Mouse (Mus musculus) kidney, embryonic 15.5 days (tissue): ENCODE measurements around the gene Klhl28. TPM values are rescaled to one million over a fixed set of nuclear protein-coding genes. Genes with fewer than 3 reads are reported as not detected.
A peak's percentile ranks its signal among the peaks of the same experiment; 100 is the strongest.

ENCODE experiments used
- ATAC-seq: fragments of 200-750 bp; cut with Nextera tagmentation; replicated peaks from 2 replicates; pipeline ENCODE4 v1.8.0; 2017; ENCODE audit warnings: moderate TSS enrichment; ENCODE audit not compliant: low FRiP score
- H3K27ac ChIP-seq: fragments of 300-500 bp; sonication (generic); 2 replicates; pipeline ENCODE4 v1.5.1; 2015; ENCODE audit warnings: mild to moderate bottlenecking, inconsistent platforms
- H3K27me3 ChIP-seq: fragments of 300-500 bp; sonication (generic); 2 replicates; pipeline ENCODE4 v1.6.1; 2015; ENCODE audit warnings: inconsistent platforms
- H3K36me3 ChIP-seq: fragments of 300-500 bp; sonication (generic); 2 replicates; pipeline ENCODE4 v1.6.1; 2015; ENCODE audit warnings: inconsistent platforms
- H3K4me1 ChIP-seq: fragments of 300-500 bp; sonication (generic); 2 replicates; pipeline ENCODE4 v1.6.1; 2015; ENCODE audit warnings: inconsistent platforms
- H3K4me2 ChIP-seq: fragments of 300-500 bp; sonication (generic); 2 replicates; pipeline ENCODE4 v1.6.1; 2015; ENCODE audit warnings: moderate library complexity, mild to moderate bottlenecking, inconsistent platforms
- H3K4me3 ChIP-seq: fragments of 300-500 bp; sonication (generic); replicated peaks from 2 replicates; pipeline ENCODE4 v1.5.1; 2015; ENCODE audit warnings: mild to moderate bottlenecking, inconsistent platforms
- H3K9ac ChIP-seq: fragments of 300-500 bp; sonication (generic); 2 replicates; pipeline ENCODE4 v1.6.1; 2015; ENCODE audit warnings: mild to moderate bottlenecking, inconsistent platforms
- H3K9me3 ChIP-seq: fragments of 300-500 bp; sonication (generic); replicated peaks from 2 replicates; pipeline ENCODE4 v1.6.1; 2016; ENCODE audit warnings: inconsistent platforms
- WGBS: fragments of 180-500 bp; shearing (Covaris S2); methylation state at CpG from one replicate; pipeline ENCODE4 v1.1.7; 2015; ENCODE audit warnings: mixed read lengths; 5-methylcytosine and 5-hydroxymethylcytosine counted together
- polyA plus RNA-seq: library from polyadenylated mRNA; unstranded; fragments of >200 nt; fragmentation: Nextera tagmentation; extraction: Ambion mirVana; gene quantifications from 2 replicates; pipeline ENCODE4 v1.2.1, GENCODE M21; 2015

Gene Klhl28
- 8.5 and 9.9 TPM in 2 replicates for polyA plus RNA-seq

DNA sequence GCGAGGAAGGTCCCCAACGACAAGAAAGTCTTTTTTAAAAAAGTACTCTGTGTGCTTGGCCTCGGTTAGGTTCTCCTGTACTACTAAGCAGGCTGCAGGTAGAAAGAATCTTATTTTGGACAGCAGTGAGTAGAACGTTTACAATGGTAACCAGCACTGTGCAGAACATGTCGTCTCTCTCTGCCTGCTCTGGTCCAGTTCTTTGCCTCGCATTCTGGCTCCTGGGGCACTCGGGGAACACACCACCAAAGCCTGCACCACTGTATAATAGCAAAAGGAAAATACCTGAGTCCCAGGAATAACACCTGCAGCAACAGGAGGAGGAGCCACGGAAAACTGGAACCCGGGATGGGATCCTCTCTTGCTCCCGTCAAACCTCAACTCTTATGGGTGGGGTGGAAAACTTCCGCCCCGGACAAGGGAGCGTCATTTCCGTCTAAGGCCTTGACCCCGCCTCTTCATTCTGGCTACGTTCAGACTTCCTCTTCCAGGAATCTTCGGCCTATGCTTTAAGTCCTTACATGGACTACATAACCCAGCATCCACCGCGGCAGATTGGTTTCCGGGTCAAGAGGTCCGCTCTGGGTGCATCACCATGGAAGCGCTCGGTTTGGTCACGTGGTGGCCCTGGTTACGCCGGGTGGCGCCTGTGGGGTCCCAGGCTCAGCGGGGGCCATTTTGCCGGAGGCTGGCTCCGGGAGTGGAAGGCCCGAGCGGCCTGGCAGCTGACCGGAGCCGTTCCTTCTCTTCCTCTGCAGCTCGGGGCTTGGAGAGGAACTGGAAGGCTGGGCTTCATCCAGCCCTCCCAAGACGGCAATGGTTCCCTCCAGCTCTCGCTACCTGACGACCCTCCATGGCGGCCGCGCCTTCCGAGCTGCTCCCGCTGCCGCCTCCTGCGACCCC, at the start of gene Klhl28, which contains the start of gene Togaram1:
Gene Klhl28, minus strand, starts transcription at position 411 of the 903 bp plus-strand sequence.
Gene Togaram1, plus strand, starts transcription at position 681 of the 903 bp plus-strand sequence.
- Histone ChIP-seq H3K27ac (peak within 1 kb of the TSS; percentile 93), H3K9me3 (no peaks in the 10 kb centered on the region), H3K4me2 (peak within 1 kb of the TSS; percentile 82), H3K4me3 (peak within 1 kb of the TSS; percentile 93), H3K9ac (peak within 1 kb of the TSS; percentile 95), H3K27me3 (no peaks in the 10 kb centered on the region), H3K36me3 (no peaks in the 10 kb centered on the region), H3K4me1 (peaks cover 23% of the 10 kb centered on the region)
- under 1% methylated on average over 45 of the region's 45 CpGs for WGBS
- peak; percentile 99 for ATAC-seq

DNA sequence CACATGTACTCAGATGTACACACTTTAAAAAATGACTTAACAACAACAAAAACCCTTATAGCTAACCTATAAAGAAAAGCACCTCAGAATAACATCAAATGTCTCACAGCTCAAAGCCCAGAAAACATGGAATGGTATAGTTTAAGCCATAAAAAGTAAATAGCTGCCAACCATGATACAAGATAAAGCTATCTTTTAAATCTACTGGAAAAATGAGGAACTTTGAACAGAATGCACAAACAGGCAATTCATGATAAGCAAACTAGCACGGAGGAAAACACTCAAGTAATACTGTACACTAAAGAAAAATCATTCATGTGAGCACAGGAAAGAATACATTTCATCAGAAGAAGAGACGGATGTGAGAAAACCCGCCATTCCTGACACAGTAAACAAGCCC, 42.4 kb upstream of the Klhl28 start:
- 95% methylated on average over 3 of the region's 3 CpGs for WGBS
- Histone ChIP-seq H3K4me2 (no peak overlapping the region), H3K27ac (no peak overlapping the region), H3K4me3 (no peak overlapping the region), H3K9me3 (no peaks in the 10 kb centered on the region), H3K9ac (no peak overlapping the region), H3K27me3 (no peaks in the 10 kb centered on the region), H3K4me1 (no peaks in the 10 kb centered on the region), H3K36me3 (peaks cover 75% of the 10 kb centered on the region)
- no peak for ATAC-seq

DNA sequence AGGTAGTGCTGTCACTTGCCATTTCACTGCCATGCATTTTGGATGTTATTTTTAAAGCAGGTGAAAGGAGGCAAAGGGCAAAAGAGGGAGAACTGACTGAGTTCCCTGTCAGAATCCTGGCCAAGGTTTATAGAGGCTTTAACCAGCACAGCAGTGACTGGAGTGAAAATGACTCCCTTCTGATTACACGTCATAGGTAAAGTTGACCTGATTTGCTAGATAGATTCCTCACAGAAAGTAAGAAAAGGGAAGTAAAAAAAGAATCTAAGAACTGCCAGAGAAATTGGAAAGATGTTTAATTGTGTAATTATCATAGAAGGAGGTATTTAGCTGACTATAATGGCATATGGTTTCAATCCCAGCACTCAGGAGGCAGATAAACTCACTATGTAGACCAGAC, 12.2 kb upstream of the Klhl28 start:
- Histone ChIP-seq H3K4me1 (peaks cover 3% of the 10 kb centered on the region; the same call in 1 of the 2 replicates), H3K4me3 (no peak overlapping the region), H3K9me3 (no peaks in the 10 kb centered on the region), H3K9ac (no peak overlapping the region), H3K27me3 (no peaks in the 10 kb centered on the region), H3K4me2 (no peak overlapping the region), H3K27ac (no peak overlapping the region), H3K36me3 (peaks cover 44% of the 10 kb centered on the region)
- 82% methylated on average over 1 of the region's 1 CpGs for WGBS
- no peak for ATAC-seq

- H3K4me2 ChIP-seq: no peak overlapping the region
- 45% methylated on average over 1 of the region's 1 CpGs for WGBS
- ATAC-seq: no peak
- no peak overlapping the region for H3K27ac ChIP-seq
- H3K36me3 ChIP-seq: peaks cover 42% of the 10 kb centered on the region
- H3K9ac ChIP-seq: no peak overlapping the region
- H3K4me3 ChIP-seq: no peak overlapping the region
- no peaks in the 10 kb centered on the region for H3K9me3 ChIP-seq
- H3K4me1 ChIP-seq: peaks cover 6% of the 10 kb centered on the region
- H3K27me3 ChIP-seq: no peaks in the 10 kb centered on the region
Observed at GRCm38 (mm10) chr12:64976191-64976590, 10.9 kb upstream of the Klhl28 start.

DNA sequence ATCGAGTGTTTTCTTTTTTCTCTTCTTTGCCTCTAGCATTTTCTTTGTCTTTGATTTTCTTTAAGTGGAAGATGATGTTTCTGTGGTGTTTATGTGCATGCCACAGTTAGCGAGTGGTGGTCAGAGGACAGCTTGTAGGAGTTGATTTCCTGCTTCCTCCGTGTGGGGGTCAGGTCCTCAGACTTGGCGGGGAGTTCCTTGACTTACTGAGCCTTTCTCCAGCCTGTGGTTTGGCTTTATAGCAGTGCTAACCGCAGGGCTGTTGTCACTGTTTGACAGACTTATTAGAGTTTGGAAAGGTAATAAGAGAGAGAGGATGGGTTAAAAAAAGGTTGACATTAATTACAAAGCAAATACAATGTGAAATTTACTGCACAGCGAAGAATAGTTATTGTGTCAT, 10.2 kb upstream of the Klhl28 start:
- H3K4me1 ChIP-seq: peaks cover 13% of the 10 kb centered on the region
- ATAC-seq: no peak

GRCm38 (mm10) chr12:64972063-64972462, 6.7 kb upstream of the Klhl28 start:
- Histone ChIP-seq H3K36me3 (peaks cover 13% of the 10 kb centered on the region), H3K9me3 (no peaks in the 10 kb centered on the region), H3K4me3 (no peak overlapping the region), H3K9ac (no peak overlapping the region), H3K27me3 (no peaks in the 10 kb centered on the region), H3K27ac (no peak overlapping the region), H3K4me2 (no peak overlapping the region), H3K4me1 (peaks cover 28% of the 10 kb centered on the region)
- ATAC-seq: no peak
- WGBS: 79% methylated on average over 6 of the region's 6 CpGs

More for the DNA sequence above, 10.2 kb upstream of the Klhl28 start:
- Histone ChIP-seq H3K4me2 (0 out of 2 replicates have a peak overlapping the region, but pooled peaks have one; percentile 9), H3K36me3 (peaks cover 42% of the 10 kb centered on the region), H3K4me3 (no peak overlapping the region), H3K27ac (no peak overlapping the region), H3K9me3 (no peaks in the 10 kb centered on the region), H3K27me3 (no peaks in the 10 kb centered on the region), H3K9ac (no peak overlapping the region)
- WGBS: 28% methylated on average over 6 of the region's 6 CpGs

DNA sequence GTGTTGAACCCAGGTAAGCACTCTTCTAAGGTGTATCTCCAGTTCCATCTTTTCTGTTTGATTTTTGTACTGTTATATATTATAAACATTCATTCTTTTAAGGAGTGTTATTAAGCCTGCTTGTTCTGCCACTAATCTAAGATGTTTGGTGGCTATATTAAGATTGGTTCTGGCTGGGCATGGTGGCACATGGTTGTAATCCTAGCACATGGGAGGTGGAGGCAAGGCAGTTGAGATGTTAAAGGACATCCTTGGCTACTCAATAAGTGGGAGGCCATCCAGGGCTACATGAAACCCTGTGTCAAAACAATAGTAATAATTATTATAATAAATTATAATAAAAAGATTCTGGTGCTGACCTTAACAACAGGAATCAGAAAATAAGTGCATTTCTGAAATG, 6.1 kb upstream of the Klhl28 start:
- H3K9me3 ChIP-seq: no peaks in the 10 kb centered on the region
- H3K27ac ChIP-seq: no peak overlapping the region
- H3K36me3 ChIP-seq: peaks cover 10% of the 10 kb centered on the region; the same call in 1 of the 2 replicates
- H3K4me3 ChIP-seq: no peak overlapping the region
- peak overlapping the region; percentile 22; the same call in 1 of the 2 replicates for H3K4me2 ChIP-seq
- H3K4me1 ChIP-seq: peaks cover 32% of the 10 kb centered on the region
- no peaks in the 10 kb centered on the region for H3K27me3 ChIP-seq
- ATAC-seq: no peak
- no peak overlapping the region for H3K9ac ChIP-seq

- 3% methylated on average over 2 of the region's 2 CpGs for WGBS
- ATAC-seq: no peak
- H3K9me3 ChIP-seq: no peaks in the 10 kb centered on the region
- H3K36me3 ChIP-seq: peaks cover 7% of the 10 kb centered on the region; the same call in 1 of the 2 replicates
- H3K27me3 ChIP-seq: no peaks in the 10 kb centered on the region
- peak overlapping the region; percentile 93 for H3K4me3 ChIP-seq
- peaks cover 35% of the 10 kb centered on the region for H3K4me1 ChIP-seq
- no peak overlapping the region for H3K27ac ChIP-seq
- peak overlapping the region; percentile 82 for H3K4me2 ChIP-seq
- peak overlapping the region; percentile 95 for H3K9ac ChIP-seq
Observed at GRCm38 (mm10) chr12:64968067-64968466, 2.7 kb upstream of the Klhl28 start.

DNA sequence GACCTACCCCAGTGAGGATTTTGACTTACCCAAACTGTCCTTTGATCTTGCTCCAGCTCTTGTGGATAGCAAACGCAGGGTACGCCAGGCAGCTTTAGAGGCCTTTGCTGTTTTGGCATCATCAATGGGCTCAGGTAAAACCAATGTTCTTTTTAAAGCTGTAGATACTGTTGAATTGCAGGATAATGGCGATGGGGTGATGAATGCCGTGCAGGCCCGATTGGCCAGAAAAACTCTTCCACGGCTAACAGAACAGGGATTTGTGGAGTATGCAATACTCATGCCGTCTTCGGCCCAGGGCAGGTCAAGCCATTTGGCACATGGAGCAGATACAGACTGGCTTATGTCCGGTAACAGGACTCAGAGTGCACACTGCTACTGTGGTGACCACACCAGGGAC, 2.1 kb upstream of the Klhl28 start:
- no peaks in the 10 kb centered on the region for H3K27me3 ChIP-seq
- H3K4me2 ChIP-seq: peak overlapping the region; percentile 82
- H3K4me1 ChIP-seq: peaks cover 35% of the 10 kb centered on the region
- peak overlapping the region; percentile 95 for H3K9ac ChIP-seq
- peaks cover 7% of the 10 kb centered on the region; the same call in 1 of the 2 replicates for H3K36me3 ChIP-seq
- WGBS: 2% methylated on average over 9 of the region's 9 CpGs
- no peaks in the 10 kb centered on the region for H3K9me3 ChIP-seq
- ATAC-seq: no peak
- H3K27ac ChIP-seq: no peak overlapping the region
- H3K4me3 ChIP-seq: peak overlapping the region; percentile 93

DNA sequence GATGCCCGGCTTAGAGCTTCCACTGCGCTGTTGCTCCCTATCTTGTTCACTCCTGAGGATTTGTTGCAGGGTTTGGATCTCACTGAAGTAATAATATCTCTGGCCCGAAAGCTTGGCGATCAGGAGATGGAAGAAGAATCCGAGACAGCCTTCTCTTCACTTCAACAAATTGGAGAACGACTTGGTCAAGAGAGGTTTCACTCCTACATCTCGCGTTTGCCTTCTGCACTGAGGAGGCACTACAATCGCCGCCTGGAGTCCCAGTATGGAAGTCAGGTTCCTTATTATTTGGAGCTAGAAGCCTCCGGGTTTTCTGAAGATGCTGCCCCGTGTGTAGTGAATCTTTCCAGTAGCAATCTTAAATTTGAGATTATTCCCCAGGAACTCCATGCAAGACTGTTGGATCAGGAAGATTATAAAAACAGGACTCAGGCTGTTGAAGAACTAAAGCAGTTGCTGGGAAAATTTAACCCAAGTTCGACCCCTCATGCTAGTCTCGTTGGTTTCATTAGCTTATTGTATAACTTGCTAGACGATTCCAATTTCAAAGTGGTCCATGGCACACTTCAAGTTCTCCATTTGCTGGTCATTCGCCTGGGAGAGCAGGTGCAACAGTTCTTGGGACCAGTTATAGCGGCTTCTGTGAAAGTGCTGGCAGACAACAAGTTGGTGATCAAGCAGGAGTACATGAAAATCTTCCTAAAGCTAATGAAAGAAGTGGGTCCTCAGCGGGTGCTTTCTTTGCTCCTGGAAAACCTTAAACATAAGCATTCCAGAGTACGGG, 1.5 kb upstream of the Klhl28 start:
- H3K36me3 ChIP-seq: peaks cover 7% of the 10 kb centered on the region; the same call in 1 of the 2 replicates
- H3K4me2 ChIP-seq: peak overlapping the region; percentile 82
- ATAC-seq: no peak
- 3% methylated on average over 19 of the region's 19 CpGs for WGBS
- H3K4me3 ChIP-seq: peak overlapping the region; percentile 93
- H3K4me1 ChIP-seq: peaks cover 35% of the 10 kb centered on the region
- peak overlapping the region; percentile 93 for H3K27ac ChIP-seq
- peak overlapping the region; percentile 95 for H3K9ac ChIP-seq
- no peaks in the 10 kb centered on the region for H3K9me3 ChIP-seq
- H3K27me3 ChIP-seq: no peaks in the 10 kb centered on the region

- peak overlapping the region; percentile 93 for H3K4me3 ChIP-seq
- no peak; the same call in 1 of the 2 replicates for ATAC-seq
- peak overlapping the region; percentile 95 for H3K9ac ChIP-seq
- WGBS: under 1% methylated on average over 44 of the region's 44 CpGs
- H3K27me3 ChIP-seq: no peaks in the 10 kb centered on the region
- H3K4me1 ChIP-seq: peaks cover 31% of the 10 kb centered on the region
- peak overlapping the region; percentile 93 for H3K27ac ChIP-seq
- no peaks in the 10 kb centered on the region for H3K9me3 ChIP-seq
- peaks cover 4% of the 10 kb centered on the region; the same call in 1 of the 2 replicates for H3K36me3 ChIP-seq
- peak overlapping the region; percentile 82 for H3K4me2 ChIP-seq
Observed at GRCm38 (mm10) chr12:64966101-64966631, 832 bp upstream of the Klhl28 start.
